Mouse (Mus musculus) retina, adult 2 months (tissue): ENCODE measurements around the gene 9130213A22Rik.
A peak's percentile ranks its signal among the peaks of the same experiment; 100 is the strongest.

Experiments used
- DNase-seq: peaks from one replicate; pipeline ENCODE4 v3.0.0-alpha.2; 2012; ENCODE audit warnings: low read depth, low spot score

Gene 9130213A22Rik

DNA sequence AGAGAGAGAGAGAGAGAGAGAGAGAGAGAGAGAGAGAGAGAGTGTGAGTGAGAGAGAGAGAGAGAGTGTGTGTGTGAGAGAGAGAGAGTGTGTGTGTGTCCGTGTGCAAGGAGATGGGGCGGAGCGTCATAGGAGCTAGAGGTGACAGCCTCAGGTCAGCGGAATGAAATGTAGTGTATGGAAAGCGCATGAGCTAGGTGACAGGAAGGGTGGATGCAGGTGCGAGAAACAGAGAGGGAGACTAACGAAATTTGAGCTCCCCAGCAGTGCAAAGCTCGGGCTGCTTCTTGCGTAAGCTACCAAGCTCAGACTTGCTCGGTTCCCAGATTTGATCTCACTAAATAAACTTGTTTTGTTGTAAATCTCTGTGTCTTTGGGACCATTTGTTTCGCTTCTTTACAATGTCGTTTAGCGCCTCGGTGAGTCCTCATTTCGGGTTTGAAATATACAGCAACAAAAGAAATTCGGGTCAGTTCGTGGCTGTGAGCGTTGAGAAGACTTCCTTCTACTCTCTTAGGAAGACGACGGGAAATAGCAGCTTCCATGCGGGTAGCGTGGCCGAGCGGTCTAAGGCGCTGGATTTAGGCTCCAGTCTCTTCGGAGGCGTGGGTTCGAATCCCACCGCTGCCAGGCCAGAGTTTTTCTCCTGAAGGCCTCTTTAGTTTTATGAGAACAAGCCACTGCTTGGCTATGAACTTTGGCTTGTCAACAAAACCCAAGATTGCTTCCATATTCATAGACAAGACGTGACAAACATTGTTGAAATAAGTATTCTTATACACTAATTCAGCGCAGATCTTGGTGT is 1.5 kb upstream of the 9130213A22Rik start:
- DNase-seq: peak; percentile 72

DNA sequence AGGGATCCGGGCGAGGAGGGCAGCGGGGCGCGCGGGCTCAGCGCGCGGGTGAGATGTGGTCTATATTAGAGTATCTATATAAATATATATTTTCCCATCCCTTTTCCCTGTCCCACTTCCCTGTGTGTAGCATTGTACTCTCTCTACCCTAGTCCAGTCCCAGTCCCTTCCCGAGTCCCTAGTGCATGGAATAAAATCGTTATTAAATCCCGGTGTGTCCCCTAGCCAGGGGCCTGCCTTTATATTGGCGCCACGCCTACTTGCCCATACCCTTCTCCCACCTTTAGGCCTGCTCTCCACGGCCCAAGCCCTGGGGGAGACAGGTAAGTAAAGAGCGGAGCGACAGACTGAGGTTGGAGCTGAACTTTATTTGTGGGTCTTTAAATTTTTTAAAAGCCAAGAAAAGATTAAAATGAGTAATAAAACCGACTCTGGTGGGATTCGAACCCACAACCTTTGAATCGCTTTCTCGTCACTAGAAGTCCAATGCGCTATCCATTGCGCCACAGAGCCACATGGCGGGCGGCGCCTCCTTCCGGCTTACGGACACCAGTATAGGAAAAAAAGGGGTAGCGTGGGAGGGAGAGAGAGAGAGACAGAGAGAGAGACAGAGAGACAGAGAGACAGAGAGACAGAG is 785 bp upstream of the 9130213A22Rik start:
- DNase-seq: peak; percentile 79

DNA sequence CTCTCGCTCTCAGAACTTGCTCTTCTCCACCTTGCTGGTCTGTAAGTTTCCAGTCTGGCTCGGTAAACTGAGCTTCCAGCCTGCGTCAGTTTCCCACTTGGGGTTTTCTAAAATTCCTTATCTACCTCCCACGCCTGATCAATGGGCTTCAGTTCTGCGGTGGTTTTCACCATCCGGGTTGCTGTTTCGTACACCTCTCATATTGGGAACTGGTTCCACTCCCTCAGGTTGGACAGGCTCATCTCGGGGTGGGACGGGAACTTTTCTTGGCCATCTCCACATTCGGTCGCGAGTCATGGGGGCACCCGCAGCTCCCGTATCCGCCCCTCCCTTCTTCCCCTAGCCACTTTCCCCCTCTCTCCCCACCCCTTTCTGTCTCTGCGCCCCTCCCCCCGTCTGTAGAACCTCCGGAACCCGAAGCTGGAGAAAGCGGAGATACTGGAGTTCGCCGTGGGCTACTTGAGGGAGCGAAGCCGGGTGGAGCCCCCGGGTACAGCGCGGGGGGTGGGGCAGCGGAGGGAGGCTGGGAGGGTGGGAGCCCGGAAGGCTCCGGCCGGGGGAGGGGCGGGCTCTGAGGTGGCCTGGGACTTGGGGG is 551 bp downstream of the 9130213A22Rik start:
- no peak for DNase-seq

DNA sequence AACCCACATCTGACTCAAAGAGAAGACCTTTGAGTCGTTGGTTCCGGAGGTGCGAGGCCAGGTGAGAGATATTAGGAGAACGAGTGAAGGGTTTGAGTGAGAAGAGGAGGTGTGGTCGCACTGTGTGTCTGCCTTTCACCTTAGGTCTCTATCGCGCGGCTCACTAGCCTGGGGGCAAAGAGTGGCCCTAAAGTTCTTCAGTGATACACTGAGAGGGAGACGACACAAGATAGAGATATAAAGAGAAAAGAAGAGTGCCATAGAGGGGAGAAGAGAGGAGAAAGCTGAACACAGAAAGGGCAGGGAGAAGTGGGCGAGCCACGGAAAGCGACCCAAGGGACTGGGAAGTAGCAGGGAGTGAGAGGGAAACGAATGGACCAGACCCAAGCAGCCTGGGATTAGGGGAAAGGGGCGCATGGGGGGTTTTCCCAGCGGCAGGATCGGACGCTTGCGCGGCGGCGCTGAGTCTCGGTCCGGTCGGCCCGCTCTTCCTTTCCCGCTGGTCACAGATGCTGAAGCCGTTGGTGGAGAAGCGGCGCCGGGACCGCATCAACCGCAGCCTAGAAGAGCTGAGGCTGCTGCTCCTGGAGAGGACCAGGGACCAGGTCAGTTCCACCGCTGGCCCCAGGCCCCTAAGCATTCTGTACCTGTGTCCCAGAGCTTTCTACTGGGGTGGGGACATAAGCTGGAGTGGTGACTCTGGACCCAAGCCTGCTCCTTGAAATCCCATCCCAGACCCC is 1.2 kb downstream of the 9130213A22Rik start:
- no peak for DNase-seq

DNA sequence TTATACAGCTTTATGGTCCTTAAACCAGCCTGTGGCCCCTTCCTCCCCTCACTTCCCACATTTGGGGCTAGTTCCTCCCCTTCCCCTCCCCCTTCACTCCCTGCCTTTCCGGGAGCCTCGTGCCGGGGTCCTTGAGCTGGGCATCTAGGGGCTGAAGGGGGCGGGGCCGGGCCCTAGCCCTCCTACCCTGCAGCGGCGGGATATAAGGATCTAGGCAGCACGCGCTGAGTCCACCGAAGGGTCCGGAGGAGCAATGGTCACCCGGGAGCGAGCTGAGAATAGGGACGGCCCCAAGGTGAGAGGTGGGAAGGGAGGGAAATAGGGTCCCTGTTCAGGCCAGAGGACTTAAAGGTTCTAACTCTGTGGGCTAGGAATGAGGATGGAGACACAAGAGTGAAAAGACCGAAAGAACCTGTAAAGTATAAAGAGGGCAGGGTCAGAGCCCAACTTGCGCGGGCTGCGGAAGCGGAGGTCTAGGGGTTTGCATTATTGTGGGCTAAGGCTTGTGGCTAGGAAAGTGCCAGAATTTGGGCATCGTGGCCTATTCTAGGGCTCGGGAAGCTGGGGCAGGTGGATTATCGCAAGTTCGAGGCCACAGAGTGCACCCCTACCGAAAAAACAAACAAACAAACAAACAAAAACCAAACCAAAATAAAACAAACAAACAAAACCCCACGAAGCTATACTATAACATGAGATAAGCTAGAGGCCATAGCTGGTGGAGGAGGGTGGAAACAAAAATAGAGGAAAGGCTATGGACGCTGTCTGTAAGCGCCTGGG is 2.0 kb downstream of the 9130213A22Rik start, which contains the start of gene Hes7:
Hes7 (plus strand) TSS at position 184 of the 780 bp plus-strand sequence.
- DNase-seq: no peak

DNA sequence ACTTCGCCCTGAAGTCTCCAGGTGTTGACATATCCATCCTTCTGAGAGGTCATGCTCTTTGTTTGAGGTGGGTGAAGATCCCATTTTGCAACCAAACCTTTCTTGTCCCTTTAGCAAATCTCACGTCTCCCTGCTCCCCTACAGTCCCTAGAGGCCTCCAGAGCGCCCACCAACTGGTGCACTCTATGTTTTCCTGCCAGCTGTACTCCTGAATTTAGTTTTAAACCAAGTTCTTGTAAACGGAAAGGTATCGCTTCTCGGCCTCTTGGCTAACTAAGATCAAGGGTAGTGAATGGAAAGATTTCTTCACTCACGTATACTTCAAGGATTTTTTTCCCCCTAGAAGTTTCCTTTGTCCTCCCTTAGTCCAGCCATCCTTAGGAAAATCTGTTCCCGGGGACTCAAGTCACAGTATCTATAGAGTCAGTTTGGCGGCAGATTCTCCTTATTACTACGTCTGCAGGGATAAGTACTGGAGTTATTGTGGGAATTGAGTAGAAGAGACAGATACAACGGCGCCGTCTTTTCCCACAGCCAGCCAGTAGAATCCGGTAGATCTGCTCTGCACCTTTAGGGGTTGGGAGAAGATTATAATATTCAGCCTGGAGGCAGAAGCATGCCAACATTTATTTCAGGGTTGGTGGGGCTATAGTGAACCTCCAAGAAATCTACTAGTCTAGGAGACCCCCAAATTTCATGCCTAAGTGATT is 2.8 kb downstream of the 9130213A22Rik start:
- no peak for DNase-seq

DNA sequence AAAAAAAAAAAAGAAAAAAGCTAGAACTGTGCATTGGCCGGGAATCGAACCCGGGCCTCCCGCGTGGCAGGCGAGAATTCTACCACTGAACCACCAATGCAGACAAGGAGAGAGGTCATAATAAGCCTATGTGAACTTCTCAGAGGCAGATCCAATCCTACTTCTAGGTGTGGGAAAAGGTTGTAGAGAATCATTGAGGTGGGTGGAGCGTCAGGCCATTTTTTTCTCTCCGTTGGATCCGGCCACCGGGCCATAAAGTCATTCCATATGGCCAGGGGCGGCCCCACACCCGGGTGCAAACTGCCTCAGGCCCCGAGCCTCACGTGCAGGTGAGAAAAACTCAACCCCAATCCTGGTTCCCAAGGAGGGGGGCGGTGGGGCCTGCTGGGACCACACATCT is 3.6 kb downstream of the 9130213A22Rik start:
- peak; percentile 84 for DNase-seq

DNA sequence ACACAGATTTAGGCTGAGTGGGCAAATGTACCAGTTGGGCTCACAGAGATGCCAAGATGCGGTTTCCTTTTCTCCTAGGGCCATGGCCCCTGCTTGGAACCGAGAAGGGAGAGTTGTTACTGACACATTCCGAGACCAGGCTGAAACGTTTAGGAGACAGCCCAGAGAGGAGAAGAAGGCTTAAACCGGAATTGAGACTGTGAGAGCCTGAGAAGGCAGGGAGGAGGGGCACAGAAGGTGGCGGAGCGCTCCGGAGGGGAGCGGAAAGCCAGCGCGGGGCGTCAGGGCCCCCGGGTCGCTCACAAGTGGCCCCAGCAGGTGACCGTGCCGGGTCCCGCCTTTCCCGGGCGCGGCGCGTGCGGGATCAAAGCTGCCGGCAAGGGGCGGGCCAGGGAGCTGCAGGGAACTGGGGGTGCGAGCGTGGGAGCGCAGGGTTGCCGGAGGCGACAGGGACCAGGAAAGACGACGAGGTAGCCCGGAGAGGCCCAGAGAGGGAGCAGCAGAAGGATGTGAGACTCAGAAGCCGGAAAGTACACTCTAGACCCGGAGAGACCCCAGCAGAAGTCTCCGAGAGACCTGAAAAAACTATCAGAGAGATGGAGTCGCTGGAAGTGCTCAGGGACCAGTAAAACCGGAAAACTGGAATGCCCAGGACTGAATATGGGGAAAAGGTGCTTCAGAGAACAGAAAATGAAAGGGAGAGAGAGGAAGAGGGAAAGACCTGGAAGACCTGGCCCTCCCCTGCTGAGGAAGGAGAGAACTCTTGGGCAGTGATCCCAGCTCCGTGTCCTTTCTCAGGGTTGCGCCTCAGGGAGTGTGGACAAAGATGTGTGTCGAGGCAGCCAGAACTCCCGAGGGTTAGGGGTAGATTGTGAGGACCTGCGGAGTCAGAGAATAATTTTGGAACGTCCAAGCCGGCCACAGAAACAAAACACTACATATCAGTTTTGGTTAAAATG is 4.4 kb downstream of the 9130213A22Rik start:
- no peak for DNase-seq

DNA sequence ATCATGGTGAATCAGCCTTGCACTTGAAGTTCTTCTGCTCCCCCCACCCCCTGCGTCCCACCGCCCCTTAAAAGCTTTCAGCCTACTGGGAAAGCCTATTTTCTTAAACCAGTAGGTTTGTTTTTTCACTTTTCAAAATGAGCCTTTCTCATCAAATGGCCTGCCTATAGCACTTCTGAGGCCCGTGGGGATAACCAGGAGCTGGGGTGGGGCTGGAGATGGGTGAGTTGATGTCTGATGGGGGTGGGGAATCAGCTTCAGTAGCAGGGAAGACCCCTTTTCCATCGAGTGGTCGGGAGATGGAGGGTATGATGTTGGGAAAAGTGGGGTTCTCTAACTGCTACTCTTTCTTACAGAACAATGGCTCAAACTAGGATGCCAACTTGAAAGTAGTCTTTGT is 5.5 kb downstream of the 9130213A22Rik start:
- DNase-seq: no peak

DNA sequence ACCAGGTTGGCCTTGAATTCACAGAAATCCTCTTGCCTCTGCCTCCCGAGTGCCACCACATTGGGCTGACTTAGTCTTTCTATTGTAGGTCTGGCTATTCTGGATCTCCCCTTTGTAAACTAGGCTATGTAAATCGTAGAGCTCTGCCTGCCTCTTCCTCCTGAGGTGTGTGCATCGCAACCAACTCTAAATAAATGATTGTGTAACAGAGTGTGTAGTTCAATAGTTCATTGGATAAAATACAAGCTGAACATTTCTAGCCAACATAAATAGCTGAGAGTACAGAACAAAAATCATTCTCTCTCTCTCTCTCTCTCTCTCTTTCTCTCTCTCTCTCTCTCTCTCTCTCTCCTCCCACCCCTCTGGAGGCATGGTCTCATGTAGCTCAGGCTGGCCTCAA is 7.8 kb downstream of the 9130213A22Rik start:
- DNase-seq: no peak

DNA sequence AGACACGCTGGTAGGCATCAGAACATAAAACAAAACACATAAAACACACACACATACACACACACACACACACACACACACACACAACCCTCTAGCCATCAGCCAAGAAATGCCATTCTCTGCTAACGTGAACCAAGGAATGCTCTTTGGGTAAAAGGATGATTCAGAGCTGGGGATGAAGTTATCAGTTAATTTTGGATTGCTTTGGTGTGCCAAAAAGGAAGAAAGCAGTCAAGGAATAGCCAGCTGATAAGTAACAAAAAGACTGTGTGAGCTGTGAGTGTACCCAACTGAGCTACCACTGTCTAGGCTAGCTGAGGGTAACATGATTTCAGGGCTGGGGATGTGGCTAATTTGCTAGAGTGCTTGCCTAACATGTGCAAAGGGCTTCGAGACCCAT is 8.4 kb downstream of the 9130213A22Rik start:
- DNase-seq: no peak

DNA sequence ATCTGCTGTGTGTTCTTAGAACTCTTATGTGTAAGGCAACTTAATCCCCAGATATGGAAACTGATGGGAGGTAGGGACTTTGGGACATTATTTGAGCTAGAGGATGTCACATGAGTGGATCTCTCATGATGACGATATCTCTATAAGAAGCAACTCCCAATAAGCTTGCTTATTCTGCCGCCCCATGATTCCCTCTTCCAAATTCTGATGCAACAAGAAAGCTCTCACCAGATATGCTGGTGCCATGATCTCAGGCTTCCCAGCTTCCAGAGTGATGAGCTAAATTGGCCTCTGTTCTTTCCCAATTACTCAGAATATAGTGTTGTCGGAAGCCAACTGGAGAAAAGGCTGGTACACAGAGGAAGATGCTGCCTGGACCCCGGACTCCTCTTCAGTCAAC is 10.5 kb downstream of the 9130213A22Rik start:
- no peak for DNase-seq

DNA sequence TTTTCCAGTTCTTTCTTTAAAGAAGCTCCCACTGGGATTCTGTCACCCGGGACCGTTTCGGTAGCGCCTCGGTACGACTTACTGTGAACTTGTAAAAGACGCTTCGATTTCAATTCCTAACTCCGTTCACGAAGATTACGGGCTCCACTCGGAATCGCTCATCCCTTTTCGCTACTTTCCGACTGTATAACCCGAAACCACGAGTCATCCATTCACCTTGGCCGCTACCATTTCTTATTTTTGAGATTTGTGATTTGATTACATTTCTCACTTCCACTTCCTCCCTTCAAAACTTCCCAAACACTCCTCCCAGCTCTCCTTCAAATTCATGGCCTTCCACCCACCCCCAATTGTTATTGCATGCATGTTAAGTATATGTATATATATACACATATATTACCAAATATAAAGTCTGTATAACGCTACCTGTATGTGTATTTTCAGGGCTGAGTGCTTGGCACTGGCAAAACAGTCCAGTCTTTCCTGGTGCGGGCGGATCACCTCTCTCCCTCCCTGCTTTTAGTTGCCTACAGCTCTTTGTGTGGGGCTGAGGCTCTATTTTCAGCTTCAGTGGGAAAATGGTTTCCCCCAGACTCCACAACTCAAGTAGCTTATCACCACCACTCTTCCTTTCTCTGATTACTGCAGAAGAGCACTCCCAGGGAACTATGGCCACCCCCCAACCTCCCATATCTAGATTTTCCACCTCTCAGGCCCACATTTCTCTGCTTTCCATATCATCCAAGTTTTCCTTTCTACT is 11.2 kb downstream of the 9130213A22Rik start:
- no peak for DNase-seq

DNA sequence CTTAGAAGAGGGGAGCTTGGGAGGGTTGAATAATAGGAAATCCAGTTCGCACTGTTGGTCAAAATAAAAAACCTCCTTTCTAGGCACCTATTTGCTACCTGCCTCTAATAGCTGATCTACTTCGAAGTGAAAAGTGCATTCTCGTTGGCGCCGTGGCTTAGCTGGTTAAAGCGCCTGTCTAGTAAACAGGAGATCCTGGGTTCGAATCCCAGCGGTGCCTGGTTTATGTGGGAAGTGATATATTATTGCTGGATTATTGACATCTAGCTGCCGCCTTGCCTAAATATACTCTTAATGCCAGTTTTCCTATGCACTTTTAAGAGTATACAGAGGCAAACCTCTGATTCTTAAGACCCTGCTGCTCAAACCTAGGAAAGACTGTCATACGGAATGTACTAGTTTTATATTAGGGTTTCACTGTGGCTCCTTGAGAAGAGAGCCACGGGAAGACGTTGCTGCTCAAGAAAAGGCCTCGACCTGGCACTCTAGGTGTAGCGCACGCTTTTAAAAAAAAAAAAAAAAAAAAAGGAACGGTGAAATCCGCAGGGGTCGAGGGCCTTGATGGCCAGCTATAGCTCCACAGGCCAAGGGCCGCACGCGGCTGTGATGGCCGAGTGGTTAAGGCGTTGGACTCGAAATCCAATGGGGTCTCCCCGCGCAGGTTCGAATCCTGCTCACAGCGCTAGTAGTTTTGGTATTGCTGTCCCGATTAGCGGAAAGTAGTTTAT is 11.9 kb downstream of the 9130213A22Rik start:
- no peak for DNase-seq

DNA sequence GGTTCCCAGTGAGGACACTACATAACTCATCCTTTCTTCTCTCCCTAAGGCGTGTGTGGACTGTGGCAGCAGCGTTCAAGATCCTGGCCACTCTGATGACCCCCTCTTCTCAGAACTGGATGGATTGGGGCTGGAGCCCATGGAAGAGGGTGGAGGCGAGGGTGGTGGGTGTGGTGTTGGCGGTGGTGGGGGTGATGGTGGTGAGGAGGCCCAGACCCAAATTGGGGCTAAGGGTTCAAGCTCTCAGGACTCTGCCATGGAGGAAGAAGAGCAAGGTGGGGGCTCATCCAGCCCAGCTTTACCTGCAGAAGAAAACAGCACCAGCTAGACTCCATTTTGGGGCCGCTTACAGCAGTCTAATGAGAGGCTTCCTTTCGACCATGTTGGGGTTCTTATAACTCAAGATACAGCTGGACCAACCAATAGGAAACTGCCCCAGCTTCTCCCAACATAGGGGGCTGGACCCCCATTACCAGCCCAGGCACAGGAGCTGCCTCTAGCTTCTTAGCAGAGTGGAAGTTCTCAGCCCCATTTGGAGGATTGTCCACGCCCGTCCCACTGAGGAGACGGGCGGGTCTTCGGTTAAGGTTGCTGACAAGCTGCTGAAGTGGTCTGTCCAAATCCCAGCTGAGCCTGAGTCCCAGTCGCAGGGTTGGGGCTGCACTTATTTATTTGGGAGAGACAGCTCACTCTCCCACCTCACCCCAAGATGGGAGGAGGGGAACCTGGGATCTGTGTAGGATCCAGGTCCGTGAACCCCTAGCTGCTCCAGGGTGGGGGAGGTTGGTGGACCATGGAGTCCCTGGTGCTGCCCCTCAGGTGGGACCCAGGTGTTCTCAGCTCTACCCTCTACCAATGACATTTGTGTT is 13.1 kb downstream of the 9130213A22Rik start:
- DNase-seq: no peak

DNA sequence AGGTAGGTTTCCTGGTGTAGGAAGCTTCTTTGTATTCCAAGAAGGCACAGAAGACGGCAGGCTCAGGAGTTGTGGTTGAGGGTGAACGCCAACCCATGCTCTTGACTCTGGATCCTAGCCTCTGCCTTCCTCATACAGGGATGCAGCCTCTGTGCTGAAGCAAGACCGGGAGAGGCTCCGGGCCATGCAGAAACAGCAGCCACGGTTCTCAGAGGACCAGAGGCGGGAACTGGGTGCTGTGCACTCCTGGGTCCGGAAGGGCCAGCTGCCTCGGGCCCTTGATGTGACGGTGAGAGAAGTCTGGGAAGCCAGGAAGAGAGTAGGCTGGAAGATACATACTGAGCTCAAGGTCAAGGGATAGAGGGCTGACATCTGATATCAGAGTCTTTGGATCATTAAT is 14.2 kb downstream of the 9130213A22Rik start:
- no peak for DNase-seq

DNA sequence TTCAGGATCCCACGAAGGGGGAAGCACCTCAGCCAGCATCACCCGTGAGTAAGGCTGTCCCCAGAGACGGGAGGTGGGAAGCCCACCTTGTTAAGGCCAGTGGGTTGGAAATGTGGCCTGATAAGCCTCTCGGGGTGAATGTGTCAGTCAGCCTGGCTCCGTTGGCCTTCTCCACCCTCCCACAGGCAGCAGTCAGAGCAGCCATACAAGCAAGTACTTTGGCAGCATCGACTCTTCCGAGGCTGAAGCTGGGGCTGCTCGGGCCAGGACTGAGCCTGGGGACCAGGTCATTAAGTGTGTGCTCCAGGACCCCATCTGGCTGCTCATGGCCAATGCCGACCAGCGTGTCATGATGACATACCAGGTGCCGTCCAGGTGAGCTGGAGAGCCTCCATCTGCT is 14.7 kb downstream of the 9130213A22Rik start:
- DNase-seq: no peak
